Mouse (Mus musculus) midbrain, postnatal 0 days (tissue): ENCODE results near the gene Tpcn1. TPM values are rescaled to one million over a fixed set of nuclear protein-coding genes. Genes with fewer than 3 reads are reported as not detected.

ENCODE experiments used
- ATAC-seq: fragments of 200-750 bp; cut with Nextera tagmentation; 2 replicates; pipeline ENCODE4 v1.8.0; 2017; ENCODE audit warnings: moderate number of reproducible peaks, mild to moderate bottlenecking, moderate TSS enrichment, moderate library complexity; ENCODE audit not compliant: low FRiP score
- DNase-seq: peaks from one replicate; pipeline ENCODE4 v3.0.0-alpha.2; 2015; ENCODE audit warnings: low spot score
- H3K27ac ChIP-seq: fragments of 300-500 bp; sonication (generic); 2 replicates; pipeline ENCODE4 v1.5.1; 2014; ENCODE audit warnings: low read depth, mild to moderate bottlenecking, low read length, mixed read lengths
- H3K27me3 ChIP-seq: fragments of 300-500 bp; sonication (generic); 2 replicates; pipeline ENCODE4 v1.6.1; 2014; ENCODE audit warnings: low read length, control low read depth, mixed read lengths; ENCODE audit not compliant: insufficient read depth
- H3K36me3 ChIP-seq: fragments of 300-500 bp; sonication (generic); 2 replicates; pipeline ENCODE4 v1.6.1; 2014; ENCODE audit warnings: low read length, control low read depth, mixed read lengths; ENCODE audit not compliant: insufficient read depth
- H3K4me1 ChIP-seq: fragments of 300-500 bp; sonication (generic); 2 replicates; pipeline ENCODE4 v1.6.1; 2014; ENCODE audit warnings: mild to moderate bottlenecking, control low read depth, antibody characterized with exemption, low read length, mixed read lengths; ENCODE audit not compliant: insufficient read depth
- H3K4me2 ChIP-seq: fragments of 300-500 bp; sonication (generic); 2 replicates; pipeline ENCODE4 v1.6.1; 2014; ENCODE audit warnings: low read depth, mild to moderate bottlenecking, low read length, mixed read lengths; ENCODE audit not compliant: poor library complexity, severe bottlenecking
- H3K4me3 ChIP-seq: fragments of 300-500 bp; sonication (generic); 2 replicates; pipeline ENCODE4 v1.5.1; 2014; ENCODE audit warnings: low read depth, mild to moderate bottlenecking, low read length, moderate library complexity
- H3K9ac ChIP-seq: fragments of 300-500 bp; sonication (generic); replicated peaks from 2 replicates; pipeline ENCODE4 v1.6.1; 2014; ENCODE audit warnings: mild to moderate bottlenecking, low read length, moderate library complexity, mixed read lengths; ENCODE audit not compliant: poor library complexity, severe bottlenecking
- H3K9me3 ChIP-seq: fragments of 300-500 bp; sonication (generic); 2 replicates; pipeline ENCODE4 v1.6.1; 2016; ENCODE audit warnings: low read length, control low read depth
- CTCF ChIP-seq: IDR thresholded peaks from 2 replicates; pipeline ENCODE4 v1.5.1; 2016; ENCODE audit warnings: antibody characterized with exemption, mild to moderate bottlenecking
- WGBS: fragments of 180-500 bp; shearing (Covaris S2); extraction: QIAGEN DNeasy Blood & Tissue Kit; methylation state at CpG from one replicate; pipeline ENCODE4 v1.1.7; 2014; 5-methylcytosine and 5-hydroxymethylcytosine counted together
- polyA plus RNA-seq: library from polyadenylated mRNA; unstranded; fragments of >200 nt; fragmentation: Nextera tagmentation; extraction: Ambion mirVana; gene quantifications from 2 replicates; pipeline ENCODE4 v1.2.1, GENCODE M21; 2015
- total RNA-seq: library from RNA; depleted of rRNA; stranded (reverse); fragments of >200 nt; gene quantifications from 2 replicates; pipeline ENCODE4 v1.2.3, GENCODE M21; 2014

Tpcn1 gene
- total and polyA plus RNA-seq, 2 experiments from 2014 or later = 9.4 to 25.3 TPM

DNA sequence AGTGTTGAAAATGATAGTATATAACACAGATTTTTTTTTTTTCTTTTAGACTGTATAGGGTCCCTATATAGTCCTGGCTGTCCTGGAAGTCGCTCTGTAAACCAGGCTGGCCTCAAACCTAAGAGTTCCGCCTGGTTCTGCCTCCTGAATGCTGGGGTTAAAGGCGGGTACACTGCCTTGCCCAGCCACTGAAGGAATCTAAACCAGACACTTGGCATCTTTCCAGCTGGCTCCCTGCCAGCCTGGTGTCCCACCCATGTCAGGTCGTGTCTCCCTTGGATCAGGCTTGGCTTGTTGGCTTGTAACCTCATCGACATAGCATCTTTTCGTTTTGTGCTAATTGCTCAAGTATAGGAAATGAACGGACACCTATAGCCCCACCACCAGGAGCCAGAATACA, 40.2 kb upstream of the Tpcn1 start:
- WGBS = 69% methylated on average over 7 of the region's 7 CpGs
- H3K27me3 ChIP-seq = no peaks in the 10 kb centered on the region
- no peak overlapping the region for H3K27ac ChIP-seq
- H3K4me3 ChIP-seq = no peak overlapping the region
- TF ChIP-seq CTCF = no peak
- no peak overlapping the region for H3K9ac ChIP-seq
- H3K4me2 ChIP-seq = no peak overlapping the region
- ATAC-seq = no peak
- H3K4me1 ChIP-seq = no peaks in the 10 kb centered on the region
- no peak for DNase-seq
- peaks cover 38% of the 10 kb centered on the region for H3K36me3 ChIP-seq
- no peaks in the 10 kb centered on the region for H3K9me3 ChIP-seq

DNA sequence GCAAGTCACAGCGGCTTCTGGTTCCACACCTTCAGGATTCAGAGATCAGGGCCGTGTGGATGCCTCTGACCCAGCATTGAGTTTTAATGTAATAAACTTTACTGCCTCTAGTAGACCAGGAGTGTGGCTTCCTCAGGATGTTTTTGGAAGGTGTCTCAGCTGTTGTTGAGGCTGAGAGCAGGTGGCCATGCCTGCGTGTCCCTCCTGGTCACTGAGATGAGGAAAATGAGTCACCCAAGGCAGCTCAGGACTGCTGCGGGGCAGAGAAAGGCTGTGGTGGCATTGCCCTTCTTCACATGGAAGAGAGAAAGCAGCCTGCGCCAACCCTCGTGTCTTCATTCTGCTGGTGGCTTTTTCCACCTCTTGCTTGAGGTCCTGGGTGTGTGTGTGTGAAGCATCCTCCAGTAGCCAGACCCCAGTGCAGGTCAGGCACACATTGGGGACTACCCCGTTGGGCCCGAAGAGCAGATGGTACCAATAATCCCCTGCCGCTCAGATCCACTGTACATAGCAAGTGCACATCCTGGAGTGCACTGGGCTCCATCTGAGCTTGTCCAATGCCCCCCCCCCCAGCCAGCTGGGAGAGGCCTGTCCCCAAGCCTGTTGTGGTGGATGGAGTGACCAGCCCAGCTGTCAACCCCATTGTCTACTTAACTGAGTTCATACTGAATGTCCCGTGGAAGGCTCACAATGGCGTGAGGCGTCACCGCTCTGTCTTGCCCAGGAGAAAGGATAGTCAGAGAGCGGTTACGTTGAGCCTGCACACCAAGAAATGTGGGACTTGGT, 39.2 kb upstream of the Tpcn1 start:
- 74% methylated on average over 15 of the region's 15 CpGs for WGBS
- H3K4me3 ChIP-seq = no peak overlapping the region

GRCm38 (mm10) chr5:120626399-120626798, 37.9 kb upstream of the Tpcn1 start:
- no peak overlapping the region for H3K9ac ChIP-seq
- H3K36me3 ChIP-seq = peaks cover 47% of the 10 kb centered on the region
- no peaks in the 10 kb centered on the region for H3K9me3 ChIP-seq
- H3K4me3 ChIP-seq = no peak overlapping the region
- no peaks in the 10 kb centered on the region for H3K4me1 ChIP-seq
- no peak for ATAC-seq
- H3K27ac ChIP-seq = no peak overlapping the region
- DNase-seq = no peak
- H3K4me2 ChIP-seq = no peak overlapping the region
- WGBS = 30% methylated on average over 19 of the region's 19 CpGs
- no peak for TF ChIP-seq CTCF
- H3K27me3 ChIP-seq = no peaks in the 10 kb centered on the region

More for the DNA sequence above, 39.2 kb upstream of the Tpcn1 start:
- ATAC-seq (no peak), DNase-seq (no peak)
- H3K4me2 ChIP-seq = no peak overlapping the region
- no peaks in the 10 kb centered on the region for H3K9me3 ChIP-seq
- H3K27me3 ChIP-seq = no peaks in the 10 kb centered on the region
- no peak for TF ChIP-seq CTCF
- H3K36me3 ChIP-seq = peaks cover 44% of the 10 kb centered on the region
- no peaks in the 10 kb centered on the region for H3K4me1 ChIP-seq
- H3K27ac ChIP-seq = no peak overlapping the region
- 0 out of 2 replicates have a peak overlapping the region, but pooled peaks have one; percentile 24 for H3K9ac ChIP-seq

GRCm38 (mm10) chr5:120624427-120624826, 36.0 kb upstream of the Tpcn1 start:
- Histone ChIP-seq H3K27ac (no peak overlapping the region), H3K9me3 (no peaks in the 10 kb centered on the region), H3K4me3 (no peak overlapping the region), H3K4me2 (no peak overlapping the region), H3K9ac (no peak overlapping the region), H3K27me3 (no peaks in the 10 kb centered on the region), H3K4me1 (no peaks in the 10 kb centered on the region), H3K36me3 (peaks cover 54% of the 10 kb centered on the region)
- ATAC-seq = no peak
- no peak for DNase-seq
- WGBS = 89% methylated on average over 10 of the region's 10 CpGs
- no peak for TF ChIP-seq CTCF

DNA sequence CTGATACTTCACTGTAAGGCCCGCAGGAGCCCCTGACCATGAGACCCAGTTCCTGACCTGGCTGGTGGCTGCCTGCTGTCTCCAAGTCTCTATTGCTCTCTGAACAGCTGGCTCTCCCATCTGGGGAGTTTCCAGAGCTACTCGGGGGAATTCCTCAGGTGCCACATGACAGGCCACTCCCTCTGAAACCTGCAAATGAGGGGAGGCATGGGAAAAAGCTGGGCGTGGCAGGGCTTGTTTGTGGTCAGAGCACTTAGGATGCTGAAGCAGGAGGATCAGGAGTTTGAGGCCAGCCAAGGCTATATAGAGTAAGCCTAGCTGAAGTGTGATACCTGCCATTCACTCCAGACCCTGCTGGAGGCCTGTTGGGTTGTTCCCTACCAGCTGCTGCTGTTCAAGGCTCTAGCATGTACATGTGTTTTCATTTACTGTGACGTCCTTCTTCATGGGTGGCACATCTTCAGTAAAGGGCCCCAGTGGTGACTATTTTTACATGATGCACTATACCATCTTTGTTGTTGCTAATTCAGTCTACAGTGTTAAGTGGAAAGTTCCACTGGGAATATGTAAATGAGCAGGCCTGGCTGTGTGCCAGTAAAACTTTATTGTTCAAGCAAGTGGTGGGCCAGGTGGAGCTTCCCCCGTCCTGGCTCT, 33.9 kb upstream of the Tpcn1 start:
- H3K9ac ChIP-seq = no peak overlapping the region
- no peak overlapping the region for H3K4me2 ChIP-seq
- peaks cover 60% of the 10 kb centered on the region for H3K36me3 ChIP-seq
- H3K27me3 ChIP-seq = no peaks in the 10 kb centered on the region
- DNase-seq (peak; percentile 27), ATAC-seq (no peak)
- H3K9me3 ChIP-seq = no peaks in the 10 kb centered on the region
- H3K4me1 ChIP-seq = no peaks in the 10 kb centered on the region
- WGBS = 72% methylated on average over 5 of the region's 5 CpGs
- TF ChIP-seq CTCF = no peak
- no peak overlapping the region for H3K27ac ChIP-seq
- no peak overlapping the region for H3K4me3 ChIP-seq

- WGBS = 78% methylated on average over 10 of the region's 10 CpGs
- H3K36me3 ChIP-seq = peaks cover 60% of the 10 kb centered on the region
- H3K9ac ChIP-seq = no peak overlapping the region
- no peak overlapping the region for H3K4me3 ChIP-seq
- TF ChIP-seq CTCF = no peak
- no peak overlapping the region for H3K27ac ChIP-seq
- no peaks in the 10 kb centered on the region for H3K9me3 ChIP-seq
- no peaks in the 10 kb centered on the region for H3K27me3 ChIP-seq
- DNase-seq = peak; percentile 47
- no peak for ATAC-seq
- H3K4me1 ChIP-seq = no peaks in the 10 kb centered on the region
- H3K4me2 ChIP-seq = no peak overlapping the region
Measured at GRCm38 (mm10) chr5:120621846-120622197, 33.3 kb upstream of the Tpcn1 start.
